Mouse (Mus musculus) liver, adult 2 months (tissue): ENCODE measurements around the gene Nucb2.

Experiments used
- CTCF ChIP-seq: fragments of 200-500 bp; IDR thresholded peaks from 2 replicates; pipeline ENCODE4 v1.5.1; 2011; ENCODE audit warnings: low read depth, low read length, control low read depth
- POLR2A ChIP-seq: fragments of 200-500 bp; IDR thresholded peaks from 2 replicates; pipeline ENCODE4 v1.6.1; 2011; ENCODE audit warnings: low read length, control low read depth; ENCODE audit not compliant: insufficient read depth; ENCODE audit errors: extremely low read depth

GRCm38 (mm10) chr7:116496760-116497159 is 7.4 kb upstream of the Nucb2 start:
- no peak for TF ChIP-seq CTCF
- TF ChIP-seq POLR2A = no peak
